Mouse (Mus musculus) C2C12 (cell line): ENCODE results near the gene Ccm2. TPM values are rescaled to one million over a fixed set of nuclear protein-coding genes. Genes with fewer than 3 reads are reported as not detected.

Experiments
- H3K27me3 ChIP-seq: one replicate; pipeline ENCODE4 v1.6.1; 2011; ENCODE audit not compliant: control insufficient read depth, insufficient read depth, insufficient read length
- H3K36me3 ChIP-seq: one replicate; pipeline ENCODE4 v1.6.1; 2011; ENCODE audit not compliant: control insufficient read depth, insufficient read depth
- H3K4me3 ChIP-seq: one replicate; pipeline ENCODE4 v1.5.1; 2011; ENCODE audit warnings: mild to moderate bottlenecking, control low read depth; ENCODE audit not compliant: poor library complexity, insufficient read depth, severe bottlenecking
- H3K79me2 ChIP-seq: one replicate; pipeline ENCODE4 v1.6.1; 2011; ENCODE audit not compliant: control insufficient read depth, insufficient read depth
- H3K79me3 ChIP-seq: one replicate; pipeline ENCODE4 v1.6.1; 2011; ENCODE audit warnings: low read depth, control low read depth
- H3ac ChIP-seq: one replicate; pipeline ENCODE3; 2011; ENCODE audit warnings: low read depth; ENCODE audit not compliant: control insufficient read depth, insufficient read length
- CEBPB ChIP-seq: IDR thresholded peaks from one replicate; pipeline ENCODE4 v1.6.1; 2011; ENCODE audit warnings: low read depth, mild to moderate bottlenecking, control low read depth, moderate library complexity
- CTCF ChIP-seq: IDR thresholded peaks from one replicate; pipeline ENCODE4 v1.5.1; 2011; ENCODE audit not compliant: control insufficient read depth, insufficient read depth, insufficient read length
- FOSL1 ChIP-seq: IDR thresholded peaks from one replicate; pipeline ENCODE4 v1.8.0; 2011; ENCODE audit warnings: mild to moderate bottlenecking, low read length; ENCODE audit not compliant: poor library complexity, insufficient read depth, severe bottlenecking
- MAX ChIP-seq: IDR thresholded peaks from one replicate; pipeline ENCODE4 v1.6.1; 2011; ENCODE audit warnings: mild to moderate bottlenecking, control low read depth
- MYOD1 ChIP-seq: IDR thresholded peaks from one replicate; pipeline ENCODE4 v1.6.1; 2011; ENCODE audit warnings: low read depth; ENCODE audit not compliant: control insufficient read depth, insufficient read length
- MYOG ChIP-seq: IDR thresholded peaks from one replicate; pipeline ENCODE4 v1.6.1; 2011; ENCODE audit not compliant: control insufficient read depth, insufficient read length; ENCODE audit errors: extremely low read depth
- USF1 ChIP-seq: IDR thresholded peaks from one replicate; pipeline ENCODE4 v1.6.1; 2011; ENCODE audit warnings: low read depth, mild to moderate bottlenecking, control low read depth, moderate library complexity
- polyA plus RNA-seq: library from polyadenylated mRNA; unstranded; fragments of >200 nt; fragmentation: generic; extraction: Trizol; gene quantifications from one replicate; pipeline ENCODE4 v1.2.1, GENCODE M21; 2012; ENCODE audit warnings: missing spikeins

Ccm2 gene
- polyA plus RNA-seq, 1 experiment = 90.7 TPM

- TF ChIP-seq MYOD1 (no peak), CTCF (no peak), MYOG (no peak), CEBPB (no peak), USF1 (no peak), FOSL1 (no peak), MAX (no peak)
- peaks cover 6% of the 10 kb centered on the region for H3K36me3 ChIP-seq
- peaks cover 28% of the 10 kb centered on the region for H3K79me2 ChIP-seq
- peaks cover 26% of the 10 kb centered on the region for H3K79me3 ChIP-seq
- H3K27me3 ChIP-seq = no peaks in the 10 kb centered on the region
- H3ac ChIP-seq = no peak overlapping the region
- no peak overlapping the region for H3K4me3 ChIP-seq
Observed at GRCm38 (mm10) chr11:6544683-6545082, 2.0 kb upstream of the Ccm2 start.

GRCm38 (mm10) chr11:6545186-6545856, 1.4 kb upstream of the Ccm2 start:
- no peaks in the 10 kb centered on the region for H3K27me3 ChIP-seq
- H3K4me3 ChIP-seq = no peak overlapping the region
- TF ChIP-seq USF1 (no peak), MYOD1 (no peak), MYOG (no peak), CTCF (no peak), FOSL1 (no peak), CEBPB (no peak), MAX (no peak)
- H3K79me3 ChIP-seq = peaks cover 33% of the 10 kb centered on the region
- peaks cover 34% of the 10 kb centered on the region for H3K79me2 ChIP-seq
- peaks cover 12% of the 10 kb centered on the region for H3K36me3 ChIP-seq
- H3ac ChIP-seq = peak overlapping the region; percentile 37

- peaks cover 38% of the 10 kb centered on the region for H3K79me3 ChIP-seq
- peaks cover 39% of the 10 kb centered on the region for H3K79me2 ChIP-seq
- TF ChIP-seq FOSL1 (no peak), MYOG (no peak), MAX (no peak), USF1 (no peak), CEBPB (no peak), CTCF (no peak), MYOD1 (no peak)
- peaks cover 16% of the 10 kb centered on the region for H3K36me3 ChIP-seq
- no peak overlapping the region for H3K4me3 ChIP-seq
- H3ac ChIP-seq = peak overlapping the region; percentile 98
- H3K27me3 ChIP-seq = no peaks in the 10 kb centered on the region
Observed at GRCm38 (mm10) chr11:6545857-6546192, 862 bp upstream of the Ccm2 start.

- TF ChIP-seq CEBPB (no peak), USF1 (no peak), FOSL1 (no peak), MYOD1 (no peak), MAX (no peak), CTCF (no peak), MYOG (no peak)
- peaks cover 52% of the 10 kb centered on the region for H3K79me2 ChIP-seq
- peak overlapping the region; percentile 74 for H3K4me3 ChIP-seq
- peak overlapping the region; percentile 98 for H3ac ChIP-seq
- no peaks in the 10 kb centered on the region for H3K27me3 ChIP-seq
- peaks cover 29% of the 10 kb centered on the region for H3K36me3 ChIP-seq
- H3K79me3 ChIP-seq = peaks cover 50% of the 10 kb centered on the region
Observed at GRCm38 (mm10) chr11:6547037-6547680, 472 bp downstream of the Ccm2 start.

GRCm38 (mm10) chr11:6547696-6548325, 1.1 kb downstream of the Ccm2 start:
- TF ChIP-seq FOSL1 = no peak
- no peak for TF ChIP-seq MYOG
- TF ChIP-seq USF1 = no peak
- no peak for TF ChIP-seq CEBPB
- no peak for TF ChIP-seq MAX
- TF ChIP-seq MYOD1 = no peak
- no peak for TF ChIP-seq CTCF
- Histone ChIP-seq H3K27me3 (no peaks in the 10 kb centered on the region), H3K79me3 (peaks cover 56% of the 10 kb centered on the region), H3K79me2 (peaks cover 59% of the 10 kb centered on the region), H3K36me3 (peaks cover 35% of the 10 kb centered on the region), H3ac (peak overlapping the region; percentile 98), H3K4me3 (peak overlapping the region; percentile 74)
